Mouse (Mus musculus): Measurements from ENCODE around the gene Fgf11. TPM values are rescaled to one million over a fixed set of nuclear protein-coding genes. Genes with fewer than 3 reads are reported as not detected.

Gene Fgf11
- total and polyA plus RNA-seq, 3 experiments = 4.2 to 24.9 (median 8.6) TPM

GRCm38 (mm10) chr11:69761868-69762267 is 39.8 kb downstream of the Fgf11 start, which contains the start of gene Slc35g3:
Gene Slc35g3 (minus strand): TSS chr11:69761968.
- no peak within 1 kb of the TSS for H3K4me3 ChIP-seq (ENCODE audit: low read depth, low read length)
- H3K27me3 ChIP-seq (ENCODE audit: insufficient read depth, low read length) = no peaks in the 10 kb centered on the region
- H3K4me1 ChIP-seq (ENCODE audit: insufficient read depth, low read depth, low read length) = peaks cover 47% of the 10 kb centered on the region
- H3K36me3 ChIP-seq (replicated peaks) = no peaks in the 10 kb centered on the region
- no peak for TF ChIP-seq CTCF (IDR thresholded peaks at IDR 0.05; ENCODE audit: low read depth, low read length)
- TF ChIP-seq GATA1 (IDR thresholded peaks at IDR 0.05; ENCODE audit: borderline replicate concordance, low read length) = no peak
- TF ChIP-seq TAL1 (conservative IDR thresholded peaks at IDR 0.05; ENCODE audit: low read depth, low read length) = no peak
- no peak for TF ChIP-seq GATA2 (IDR thresholded peaks at IDR 0.05; ENCODE audit: borderline replicate concordance, low read depth, low read length)
- TF ChIP-seq POLR2AphosphoS5 (IDR thresholded peaks at IDR 0.05; ENCODE audit: insufficient replicate concordance, low read depth, low read length) = no peak
- no peak for DNase-seq (ENCODE audit: low spot score)
- no peak for ATAC-seq (ENCODE audit: extremely low read depth, insufficient number of reproducible peaks, low FRiP score, poor library complexity, severe bottlenecking)
- H3K9me3 ChIP-seq (replicated peaks) = no peaks in the 10 kb centered on the region

GRCm38 (mm10) chr11:69760901-69761200 is 40.8 kb downstream of the Fgf11 start:
- H3K27me3 ChIP-seq (ENCODE audit: insufficient read depth, low read length) = no peaks in the 10 kb centered on the region
- no peak for TF ChIP-seq CTCF (IDR thresholded peaks at IDR 0.05; ENCODE audit: low read depth, low read length)
- no peak for TF ChIP-seq GATA1 (IDR thresholded peaks at IDR 0.05; ENCODE audit: borderline replicate concordance, low read length)
- TF ChIP-seq TAL1 (conservative IDR thresholded peaks at IDR 0.05; ENCODE audit: low read depth, low read length) = no peak
- TF ChIP-seq POLR2AphosphoS5 (IDR thresholded peaks at IDR 0.05; ENCODE audit: insufficient replicate concordance, low read depth, low read length) = no peak
- TF ChIP-seq GATA2 (IDR thresholded peaks at IDR 0.05; ENCODE audit: borderline replicate concordance, low read depth, low read length) = no peak
- ATAC-seq (ENCODE audit: extremely low read depth, insufficient number of reproducible peaks, low FRiP score, poor library complexity, severe bottlenecking) = no peak
- peaks cover 4% of the 10 kb centered on the region for H3K36me3 ChIP-seq (replicated peaks)
- no peaks in the 10 kb centered on the region for H3K9me3 ChIP-seq (replicated peaks)
- peaks cover 44% of the 10 kb centered on the region for H3K4me1 ChIP-seq (ENCODE audit: insufficient read depth, low read depth, low read length)
- no peak for DNase-seq (ENCODE audit: low spot score)
- H3K4me3 ChIP-seq (ENCODE audit: low read depth, low read length) = no peak overlapping the region

- TF ChIP-seq TAL1 (conservative IDR thresholded peaks at IDR 0.05; ENCODE audit: low read depth, low read length) (no peak), GATA1 (IDR thresholded peaks at IDR 0.05; ENCODE audit: borderline replicate concordance, low read length) (no peak), POLR2AphosphoS5 (IDR thresholded peaks at IDR 0.05; ENCODE audit: insufficient replicate concordance, low read depth, low read length) (no peak), CTCF (IDR thresholded peaks at IDR 0.05; ENCODE audit: low read depth, low read length) (no peak), GATA2 (IDR thresholded peaks at IDR 0.05; ENCODE audit: borderline replicate concordance, low read depth, low read length) (no peak)
- ATAC-seq (ENCODE audit: extremely low read depth, insufficient number of reproducible peaks, low FRiP score, poor library complexity, severe bottlenecking) (no peak), DNase-seq (ENCODE audit: low spot score) (no peak)
- H3K27me3 ChIP-seq (ENCODE audit: insufficient read depth, low read length) = no peaks in the 10 kb centered on the region
- H3K4me3 ChIP-seq (ENCODE audit: low read depth, low read length) = peak overlapping the region; percentile 73; the same call in 1 of the 2 replicates
- H3K4me1 ChIP-seq (ENCODE audit: insufficient read depth, low read depth, low read length) = peaks cover 45% of the 10 kb centered on the region
- peaks cover 8% of the 10 kb centered on the region for H3K36me3 ChIP-seq (replicated peaks)
- H3K9me3 ChIP-seq (replicated peaks) = no peaks in the 10 kb centered on the region
Measured at GRCm38 (mm10) chr11:69760160-69760900, 41.3 kb downstream of the Fgf11 start.

GRCm38 (mm10) chr11:69758971-69759721 is 42.5 kb downstream of the Fgf11 start:
- TF ChIP-seq TAL1 (conservative IDR thresholded peaks at IDR 0.05; ENCODE audit: low read depth, low read length) = no peak
- TF ChIP-seq GATA2 (IDR thresholded peaks at IDR 0.05; ENCODE audit: borderline replicate concordance, low read depth, low read length) = no peak
- TF ChIP-seq GATA1 (IDR thresholded peaks at IDR 0.05; ENCODE audit: borderline replicate concordance, low read length) = no peak
- no peak for TF ChIP-seq CTCF (IDR thresholded peaks at IDR 0.05; ENCODE audit: low read depth, low read length)
- no peak for TF ChIP-seq POLR2AphosphoS5 (IDR thresholded peaks at IDR 0.05; ENCODE audit: insufficient replicate concordance, low read depth, low read length)
- H3K36me3 ChIP-seq (replicated peaks) = peaks cover 9% of the 10 kb centered on the region
- ATAC-seq (ENCODE audit: extremely low read depth, insufficient number of reproducible peaks, low FRiP score, poor library complexity, severe bottlenecking) (peak; percentile 69), DNase-seq (ENCODE audit: low spot score) (peak; percentile 82)
- H3K4me3 ChIP-seq (ENCODE audit: low read depth, low read length) = peak overlapping the region; percentile 73
- H3K9me3 ChIP-seq (replicated peaks) = no peaks in the 10 kb centered on the region
- no peaks in the 10 kb centered on the region for H3K27me3 ChIP-seq (ENCODE audit: insufficient read depth, low read length)
- H3K4me1 ChIP-seq (ENCODE audit: insufficient read depth, low read depth, low read length) = peaks cover 51% of the 10 kb centered on the region

- TF ChIP-seq TAL1 (conservative IDR thresholded peaks at IDR 0.05; ENCODE audit: low read depth, low read length) (no peak), CTCF (IDR thresholded peaks at IDR 0.05; ENCODE audit: low read depth, low read length) (no peak), POLR2AphosphoS5 (IDR thresholded peaks at IDR 0.05; ENCODE audit: insufficient replicate concordance, low read depth, low read length) (peak; percentile 100), GATA2 (IDR thresholded peaks at IDR 0.05; ENCODE audit: borderline replicate concordance, low read depth, low read length) (no peak), GATA1 (IDR thresholded peaks at IDR 0.05; ENCODE audit: borderline replicate concordance, low read length) (no peak)
- Histone ChIP-seq H3K27me3 (ENCODE audit: insufficient read depth, low read length) (no peaks in the 10 kb centered on the region), H3K9me3 (replicated peaks) (no peaks in the 10 kb centered on the region), H3K4me1 (ENCODE audit: insufficient read depth, low read depth, low read length) (peaks cover 56% of the 10 kb centered on the region), H3K36me3 (replicated peaks) (peaks cover 9% of the 10 kb centered on the region), H3K4me3 (ENCODE audit: low read depth, low read length) (peak within 1 kb of the TSS; percentile 73)
- ATAC-seq (ENCODE audit: extremely low read depth, insufficient number of reproducible peaks, low FRiP score, poor library complexity, severe bottlenecking) (peak; percentile 74), DNase-seq (ENCODE audit: low spot score) (peak; percentile 84)
Measured at GRCm38 (mm10) chr11:69758478-69758970, 43.1 kb downstream of the Fgf11 start, which contains the start of gene Polr2a. Gene Polr2a (minus strand): TSS chr11:69758637.

- no peaks in the 10 kb centered on the region for H3K9me3 ChIP-seq (replicated peaks)
- peak overlapping the region; percentile 73 for H3K4me3 ChIP-seq (ENCODE audit: low read depth, low read length)
- peaks cover 61% of the 10 kb centered on the region for H3K4me1 ChIP-seq (ENCODE audit: insufficient read depth, low read depth, low read length)
- ATAC-seq (ENCODE audit: extremely low read depth, insufficient number of reproducible peaks, low FRiP score, poor library complexity, severe bottlenecking) = no peak
- no peaks in the 10 kb centered on the region for H3K27me3 ChIP-seq (ENCODE audit: insufficient read depth, low read length)
- peaks cover 9% of the 10 kb centered on the region for H3K36me3 ChIP-seq (replicated peaks)
- DNase-seq (ENCODE audit: low spot score) = peak; percentile 90
- TF ChIP-seq TAL1 (conservative IDR thresholded peaks at IDR 0.05; ENCODE audit: low read depth, low read length) = no peak
- TF ChIP-seq GATA1 (IDR thresholded peaks at IDR 0.05; ENCODE audit: borderline replicate concordance, low read length) = no peak
- TF ChIP-seq CTCF (IDR thresholded peaks at IDR 0.05; ENCODE audit: low read depth, low read length) = no peak
- TF ChIP-seq GATA2 (IDR thresholded peaks at IDR 0.05; ENCODE audit: borderline replicate concordance, low read depth, low read length) = no peak
Measured at GRCm38 (mm10) chr11:69758090-69758456, 43.6 kb downstream of the Fgf11 start.

Data from G1E (cell line).